Mouse (Mus musculus) midbrain, embryonic 16.5 days (tissue): Measurements from ENCODE around the gene Gm44973. TPM values are rescaled to one million over a fixed set of nuclear protein-coding genes. Genes with fewer than 3 reads are reported as not detected.
A peak's percentile ranks its signal among the peaks of the same experiment; 100 is the strongest.
"Not testable (repeated sequence)": the region's sequence is repeated elsewhere in the genome, so short reads cannot be mapped to it uniquely, and the experiment has no call there.

ENCODE experiments used
- ATAC-seq: fragments of 200-750 bp; cut with Nextera tagmentation; 2 replicates; pipeline ENCODE4 v1.8.0; 2017; ENCODE audit warnings: moderate TSS enrichment
- H3K27ac ChIP-seq: fragments of 300-500 bp; sonication (generic); 2 replicates; pipeline ENCODE4 v1.5.1; 2014; ENCODE audit warnings: mild to moderate bottlenecking, low read length, mixed read lengths
- H3K27me3 ChIP-seq: fragments of 300-500 bp; sonication (generic); 2 replicates; pipeline ENCODE4 v1.6.1; 2014; ENCODE audit warnings: low read depth, low read length, mixed read lengths; ENCODE audit not compliant: control insufficient read depth, insufficient read depth
- H3K36me3 ChIP-seq: fragments of 300-500 bp; sonication (generic); 2 replicates; pipeline ENCODE4 v1.6.1; 2014; ENCODE audit warnings: mild to moderate bottlenecking, low read length, moderate library complexity, mixed read lengths; ENCODE audit not compliant: control insufficient read depth, insufficient read depth
- H3K4me1 ChIP-seq: fragments of 300-500 bp; sonication (generic); 2 replicates; pipeline ENCODE4 v1.6.1; 2014; ENCODE audit warnings: mild to moderate bottlenecking, low read length, mixed read lengths; ENCODE audit not compliant: control insufficient read depth, insufficient read depth
- H3K4me2 ChIP-seq: fragments of 300-500 bp; sonication (generic); 2 replicates; pipeline ENCODE4 v1.6.1; 2014; ENCODE audit warnings: mild to moderate bottlenecking, low read length, mixed read lengths
- H3K4me3 ChIP-seq: fragments of 300-500 bp; sonication (generic); 2 replicates; pipeline ENCODE4 v1.5.1; 2014; ENCODE audit warnings: low read depth, mild to moderate bottlenecking, low read length, moderate library complexity, mixed read lengths
- H3K9ac ChIP-seq: fragments of 300-500 bp; sonication (generic); 2 replicates; pipeline ENCODE4 v1.6.1; 2014; ENCODE audit warnings: low read depth, low read length, mixed read lengths
- H3K9me3 ChIP-seq: fragments of 300-500 bp; sonication (generic); replicated peaks from 2 replicates; pipeline ENCODE4 v1.6.1; 2014; ENCODE audit warnings: mild to moderate bottlenecking, low read length, mixed read lengths; ENCODE audit not compliant: control insufficient read depth, poor library complexity, severe bottlenecking
- WGBS: fragments of 180-500 bp; shearing (Covaris S2); extraction: QIAGEN DNeasy Blood & Tissue Kit; methylation state at CpG from one replicate; pipeline ENCODE4 v1.1.7; 2014; 5-methylcytosine and 5-hydroxymethylcytosine counted together
- polyA plus RNA-seq: library from polyadenylated mRNA; unstranded; fragments of >200 nt; fragmentation: Nextera tagmentation; extraction: Ambion mirVana; gene quantifications from 2 replicates; pipeline ENCODE4 v1.2.1, GENCODE M21; 2015

The Gm44973 gene
- polyA plus RNA-seq, 1 experiment from 2014 or later = 1.0 TPM

DNA sequence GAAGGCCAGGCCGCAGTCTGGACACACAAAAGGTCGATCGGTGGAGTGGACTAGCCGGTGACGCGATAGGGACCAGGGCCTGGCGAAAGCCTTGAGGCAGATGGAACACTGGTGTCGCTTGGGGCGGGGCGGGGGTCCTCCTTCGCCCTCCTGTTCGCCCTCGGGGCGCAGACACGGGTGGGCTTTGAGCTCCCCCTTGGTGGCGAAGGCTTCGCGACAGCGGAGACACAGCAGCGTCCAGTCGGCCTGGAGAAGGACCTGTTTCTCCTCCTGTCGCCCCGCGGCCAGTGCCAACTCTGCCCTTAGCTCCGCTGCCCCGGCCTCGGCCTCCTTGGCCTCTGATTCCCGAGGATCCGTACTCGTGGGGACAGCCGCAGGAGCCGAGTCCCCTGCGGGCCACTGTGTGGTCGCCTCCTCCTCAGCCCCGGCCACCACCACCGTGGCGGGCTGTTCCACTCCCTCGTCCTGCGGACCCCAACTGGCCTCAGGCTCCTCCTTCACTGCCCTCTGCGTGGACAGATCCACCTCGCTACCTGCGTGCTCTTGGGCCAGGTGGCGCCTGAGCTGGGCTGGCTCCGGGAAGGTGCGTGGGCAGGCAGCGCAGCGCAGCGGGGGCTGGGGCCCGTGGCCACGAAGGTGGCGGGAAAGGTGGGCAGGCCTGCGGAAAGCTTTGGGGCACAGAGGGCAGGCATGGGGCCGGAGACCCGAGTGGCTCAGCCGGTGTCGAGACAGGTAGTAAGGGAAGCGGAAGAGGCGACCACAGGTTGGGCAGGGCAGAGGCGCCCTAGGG, 21.1 kb upstream of the Gm44973 start:
- no peak overlapping the region; the same call in 1 of the 2 replicates for H3K9ac ChIP-seq
- H3K36me3 ChIP-seq = peaks cover 14% of the 10 kb centered on the region
- WGBS = 52% methylated on average over 59 of the region's 59 CpGs
- no peaks in the 10 kb centered on the region for H3K27me3 ChIP-seq
- no peaks in the 10 kb centered on the region for H3K9me3 ChIP-seq
- H3K4me2 ChIP-seq = peak overlapping the region; percentile 91
- H3K4me3 ChIP-seq = peak overlapping the region; percentile 18
- H3K4me1 ChIP-seq = peaks cover 24% of the 10 kb centered on the region
- H3K27ac ChIP-seq = no peak overlapping the region
- ATAC-seq = no peak

- Histone ChIP-seq H3K4me3 (peak overlapping the region; percentile 66), H3K9ac (peak overlapping the region; percentile 91), H3K36me3 (peaks cover 14% of the 10 kb centered on the region), H3K27me3 (no peaks in the 10 kb centered on the region), H3K4me2 (peak overlapping the region; percentile 91), H3K4me1 (peaks cover 24% of the 10 kb centered on the region), H3K9me3 (no peaks in the 10 kb centered on the region), H3K27ac (peak overlapping the region; percentile 85)
- WGBS = 5% methylated on average over 14 of the region's 19 CpGs
- ATAC-seq = peak; percentile 52
Measured at GRCm38 (mm10) chr7:4995268-4996002, 19.9 kb upstream of the Gm44973 start.

DNA sequence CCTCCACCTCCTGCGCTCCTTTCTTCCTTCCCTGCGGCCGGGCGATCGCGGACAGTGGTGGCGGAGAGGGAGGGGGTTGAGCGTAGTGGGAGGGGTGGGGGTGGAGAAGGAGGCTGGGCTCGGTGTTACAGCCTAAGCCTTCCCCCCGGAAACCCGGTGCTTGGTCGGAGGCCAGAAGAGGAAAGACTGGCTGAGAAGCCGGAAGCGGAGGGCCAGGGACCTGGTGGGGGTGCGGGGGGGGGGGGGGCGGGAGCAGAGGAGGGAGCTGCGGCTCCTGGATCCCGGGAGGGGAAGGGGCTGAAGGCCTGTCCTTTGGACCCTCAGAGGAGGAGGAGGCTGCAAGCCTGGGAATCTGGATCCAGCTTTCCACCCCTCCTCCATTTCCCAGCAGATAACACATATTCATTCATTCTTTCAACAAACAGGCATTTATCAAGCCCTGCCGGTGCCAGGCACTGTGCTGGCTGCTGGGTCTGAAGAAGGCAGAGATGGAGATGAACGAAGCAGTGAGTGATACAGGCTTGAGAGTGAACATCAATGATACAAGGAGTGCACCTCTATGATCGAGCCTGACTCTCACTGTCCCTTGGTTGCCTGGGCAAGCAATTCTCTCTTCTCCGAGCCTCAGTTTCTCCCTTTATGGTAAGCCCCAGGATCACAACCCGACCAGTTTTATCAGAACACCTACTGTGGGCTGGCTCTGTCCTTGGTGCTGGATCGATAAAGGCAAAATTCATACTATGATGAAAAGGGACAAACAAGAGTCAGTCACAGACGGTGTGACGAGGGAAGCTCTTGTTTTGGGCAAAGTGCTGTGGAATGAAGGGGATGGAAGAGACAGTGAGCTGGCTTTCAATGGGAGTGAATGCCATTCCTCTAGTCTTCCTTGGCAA, 19.0 kb upstream of the Gm44973 start, which contains the start of gene Zfp579:
Zfp579 (minus strand) TSS at position 156 of the 893 bp plus-strand sequence.
- no peaks in the 10 kb centered on the region for H3K27me3 ChIP-seq
- WGBS = 3% methylated on average over 13 of the region's 26 CpGs
- peak; percentile 88 for ATAC-seq
- H3K27ac ChIP-seq = peak within 1 kb of the TSS; percentile 85
- H3K4me2 ChIP-seq = peak within 1 kb of the TSS; percentile 91
- H3K4me1 ChIP-seq = peaks cover 24% of the 10 kb centered on the region
- peaks cover 14% of the 10 kb centered on the region for H3K36me3 ChIP-seq
- peak within 1 kb of the TSS; percentile 66 for H3K4me3 ChIP-seq
- peak within 1 kb of the TSS; percentile 91 for H3K9ac ChIP-seq
- no peaks in the 10 kb centered on the region for H3K9me3 ChIP-seq

DNA sequence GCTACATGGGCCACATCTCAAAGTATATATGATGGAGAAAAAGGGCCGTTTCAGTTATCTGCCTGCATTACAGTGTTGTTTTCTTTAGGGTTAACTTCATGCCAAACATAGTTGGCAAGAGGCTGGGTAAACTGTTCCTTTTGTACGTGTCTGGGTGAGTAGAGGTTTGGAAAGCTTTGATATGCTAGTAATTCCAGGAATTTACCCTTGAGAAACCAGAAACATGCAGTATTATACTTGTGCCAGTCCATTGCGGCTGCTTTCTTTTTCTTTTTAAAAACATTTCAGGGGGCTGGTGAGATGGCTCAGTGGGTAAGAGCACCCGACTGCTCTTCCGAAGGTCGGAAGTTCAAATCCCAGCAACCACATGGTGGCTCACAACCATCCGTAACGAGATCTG, 18.4 kb upstream of the Gm44973 start:
- H3K9me3 ChIP-seq = no peaks in the 10 kb centered on the region
- 78% methylated on average over 6 of the region's 8 CpGs for WGBS
- H3K4me3 ChIP-seq = peak overlapping the region; percentile 66
- H3K27me3 ChIP-seq = no peaks in the 10 kb centered on the region
- H3K36me3 ChIP-seq = peaks cover 12% of the 10 kb centered on the region
- peaks cover 24% of the 10 kb centered on the region for H3K4me1 ChIP-seq
- H3K9ac ChIP-seq = peak overlapping the region; percentile 91
- no peak for ATAC-seq
- H3K4me2 ChIP-seq = peak overlapping the region; percentile 91
- peak overlapping the region; percentile 85 for H3K27ac ChIP-seq

- no peak overlapping the region for H3K27ac ChIP-seq
- WGBS = 67% methylated on average over 2 of the region's 2 CpGs
- H3K4me2 ChIP-seq = no peak overlapping the region
- H3K9ac ChIP-seq = no peak overlapping the region
- ATAC-seq = no peak
- H3K27me3 ChIP-seq = no peaks in the 10 kb centered on the region
- no peak overlapping the region for H3K4me3 ChIP-seq
- H3K9me3 ChIP-seq = no peaks in the 10 kb centered on the region
- H3K36me3 ChIP-seq = no peaks in the 10 kb centered on the region
- H3K4me1 ChIP-seq = peaks cover 11% of the 10 kb centered on the region
Measured at GRCm38 (mm10) chr7:4999876-5000275, 15.4 kb upstream of the Gm44973 start.

DNA sequence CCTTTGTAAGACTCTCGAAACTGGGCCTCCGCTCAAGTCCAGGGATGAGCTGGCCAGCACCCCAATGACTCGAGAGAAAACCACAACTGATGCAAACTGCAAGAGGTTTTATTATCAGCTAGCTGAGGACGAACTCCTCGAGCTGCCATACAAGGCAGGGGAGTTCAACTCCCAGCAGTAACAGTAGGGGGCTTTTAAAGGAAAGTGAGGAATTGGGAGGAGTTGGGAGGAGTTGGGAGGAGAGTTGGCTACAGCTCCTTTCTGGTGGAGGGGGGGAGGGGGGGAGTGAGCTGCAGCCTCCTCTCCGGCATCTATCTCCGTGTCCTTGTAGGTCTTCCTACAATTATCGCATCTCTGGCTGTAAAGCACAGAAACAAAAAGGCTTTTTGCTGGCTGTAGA, 12.4 kb upstream of the Gm44973 start:
- 69% methylated on average over 8 of the region's 8 CpGs for WGBS
- H3K36me3 ChIP-seq = peaks cover 12% of the 10 kb centered on the region
- H3K9ac ChIP-seq, H3K4me3 ChIP-seq, H3K9me3 ChIP-seq, H3K27me3 ChIP-seq, H3K27ac ChIP-seq, H3K4me2 ChIP-seq, H3K4me1 ChIP-seq, ATAC-seq: not testable (repeated sequence)

DNA sequence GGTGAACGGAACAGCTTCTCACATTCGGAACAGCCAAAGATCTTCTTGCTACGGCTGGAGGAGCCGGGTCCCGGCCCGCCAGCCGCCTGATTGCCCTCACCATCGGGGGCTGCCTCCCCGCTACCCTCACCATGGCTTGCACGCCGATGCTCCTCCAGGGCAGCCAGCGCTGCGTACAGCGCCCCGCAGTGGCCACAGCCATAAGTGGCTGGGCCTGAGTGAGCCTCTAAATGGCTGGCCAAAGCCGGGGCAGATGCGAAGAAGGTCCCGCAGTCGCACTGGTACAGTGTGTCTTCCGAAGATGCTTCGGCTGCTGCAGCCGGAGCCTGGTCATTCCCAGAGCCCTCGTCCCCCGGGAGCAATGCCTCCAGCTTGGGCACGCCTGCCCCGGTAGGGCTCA, 7.1 kb upstream of the Gm44973 start:
- Histone ChIP-seq H3K4me1 (0 out of 2 replicates have a peak, but pooled peaks cover 1% of the 10 kb centered on the region), H3K4me3 (no peak overlapping the region), H3K4me2 (no peak overlapping the region), H3K9ac (no peak overlapping the region), H3K36me3 (peaks cover 42% of the 10 kb centered on the region), H3K27me3 (no peaks in the 10 kb centered on the region), H3K27ac (no peak overlapping the region), H3K9me3 (no peaks in the 10 kb centered on the region)
- WGBS = 95% methylated on average over 26 of the region's 26 CpGs
- no peak for ATAC-seq

DNA sequence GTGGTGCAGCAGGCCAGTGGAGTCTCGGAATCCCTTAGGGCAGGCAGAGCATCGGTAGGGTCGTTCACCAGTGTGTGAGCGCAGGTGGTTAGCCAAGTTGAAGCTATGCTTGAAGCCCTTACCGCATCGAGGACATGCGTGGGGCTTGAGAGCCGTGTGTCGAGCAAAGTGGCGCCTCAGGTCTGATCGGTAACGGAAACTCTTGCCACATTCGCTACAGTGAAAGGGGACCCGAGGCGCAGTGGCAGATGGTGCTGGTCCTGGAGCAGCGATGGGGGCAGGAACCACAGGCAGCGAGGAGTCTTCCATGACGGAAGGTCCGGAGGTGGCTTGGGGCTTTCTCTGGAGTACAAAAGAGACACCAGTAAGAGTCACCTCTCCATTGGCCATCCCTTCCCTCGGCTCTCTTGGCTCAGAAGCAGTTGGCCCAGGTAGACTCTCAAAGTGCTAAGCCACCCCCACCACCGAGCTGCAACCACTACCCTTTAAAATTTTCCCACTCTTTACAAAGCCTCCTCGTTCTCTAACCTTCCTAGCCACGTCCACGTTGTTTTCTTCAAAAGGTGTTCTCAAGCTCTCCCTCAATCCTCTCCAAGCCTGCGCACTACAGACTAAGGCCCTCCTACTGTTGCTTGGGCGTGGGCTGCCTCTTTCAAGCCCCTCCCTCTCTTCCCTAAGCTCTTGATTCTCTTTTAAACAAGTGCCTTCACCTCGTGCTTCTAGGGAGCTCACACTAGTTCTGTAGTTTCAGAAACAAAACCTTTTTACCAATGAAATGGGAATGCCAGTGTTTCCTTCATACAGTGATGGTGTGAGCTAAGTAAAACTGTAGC, 2.4 kb upstream of the Gm44973 start:
- H3K36me3 ChIP-seq = peaks cover 30% of the 10 kb centered on the region
- no peak overlapping the region for H3K4me2 ChIP-seq
- no peaks in the 10 kb centered on the region for H3K27me3 ChIP-seq
- no peak overlapping the region for H3K4me3 ChIP-seq
- ATAC-seq = no peak
- no peak overlapping the region for H3K27ac ChIP-seq
- peaks cover 10% of the 10 kb centered on the region for H3K4me1 ChIP-seq
- no peaks in the 10 kb centered on the region for H3K9me3 ChIP-seq
- WGBS = 92% methylated on average over 27 of the region's 27 CpGs
- H3K9ac ChIP-seq = no peak overlapping the region
